Mouse (Mus musculus) lung, embryonic 14.5 days (tissue): Measurements from ENCODE around the gene Krtap13-1. TPM values are rescaled to one million over a fixed set of nuclear protein-coding genes. Genes with fewer than 3 reads are reported as not detected.

ENCODE experiments used
- ATAC-seq: fragments of 200-750 bp; cut with Nextera tagmentation; 2 replicates; pipeline ENCODE4 v1.8.0; 2017; ENCODE audit warnings: mild to moderate bottlenecking, moderate TSS enrichment, moderate library complexity; ENCODE audit not compliant: insufficient read depth
- DNase-seq: peaks from one replicate; pipeline ENCODE4 v3.0.0-alpha.2; 2015
- H3K27ac ChIP-seq: fragments of 300-500 bp; sonication (generic); 2 replicates; pipeline ENCODE4 v1.5.1; 2014; ENCODE audit warnings: low read depth, mild to moderate bottlenecking, moderate library complexity
- H3K27me3 ChIP-seq: fragments of 300-500 bp; sonication (generic); 2 replicates; pipeline ENCODE4 v1.6.1; 2014; ENCODE audit warnings: low read length, control low read depth; ENCODE audit not compliant: insufficient read depth
- H3K36me3 ChIP-seq: fragments of 300-500 bp; sonication (generic); 2 replicates; pipeline ENCODE4 v1.6.1; 2014; ENCODE audit warnings: control low read depth; ENCODE audit not compliant: insufficient read depth
- H3K4me1 ChIP-seq: fragments of 300-500 bp; sonication (generic); 2 replicates; pipeline ENCODE4 v1.6.1; 2014; ENCODE audit warnings: antibody characterized with exemption, control low read depth; ENCODE audit not compliant: insufficient read depth
- H3K4me2 ChIP-seq: fragments of 300-500 bp; sonication (generic); 2 replicates; pipeline ENCODE4 v1.6.1; 2014; ENCODE audit warnings: mild to moderate bottlenecking
- H3K4me3 ChIP-seq: fragments of 300-500 bp; sonication (generic); 2 replicates; pipeline ENCODE4 v1.5.1; 2014; ENCODE audit warnings: low read depth, low read length
- H3K9ac ChIP-seq: fragments of 300-500 bp; sonication (generic); 2 replicates; pipeline ENCODE4 v1.6.1; 2014
- H3K9me3 ChIP-seq: fragments of 300-500 bp; sonication (generic); 2 replicates; pipeline ENCODE4 v1.6.1; 2016; ENCODE audit warnings: low read depth, low read length, control low read depth
- CTCF ChIP-seq: IDR thresholded peaks from 2 replicates; pipeline ENCODE4 v1.5.1; 2016; ENCODE audit warnings: antibody characterized with exemption, low read depth
- WGBS: fragments of 180-500 bp; shearing (Covaris S2); extraction: QIAGEN DNeasy Blood & Tissue Kit; methylation state at CpG from one replicate; pipeline ENCODE4 v1.1.7; 2014; 5-methylcytosine and 5-hydroxymethylcytosine counted together
- polyA plus RNA-seq: library from polyadenylated mRNA; unstranded; fragments of >200 nt; fragmentation: Nextera tagmentation; extraction: Ambion mirVana; gene quantifications from 2 replicates; pipeline ENCODE4 v1.2.1, GENCODE M21; 2014

Krtap13-1 gene
- polyA plus RNA-seq, 1 experiment from 2014 or later = not detected

DNA sequence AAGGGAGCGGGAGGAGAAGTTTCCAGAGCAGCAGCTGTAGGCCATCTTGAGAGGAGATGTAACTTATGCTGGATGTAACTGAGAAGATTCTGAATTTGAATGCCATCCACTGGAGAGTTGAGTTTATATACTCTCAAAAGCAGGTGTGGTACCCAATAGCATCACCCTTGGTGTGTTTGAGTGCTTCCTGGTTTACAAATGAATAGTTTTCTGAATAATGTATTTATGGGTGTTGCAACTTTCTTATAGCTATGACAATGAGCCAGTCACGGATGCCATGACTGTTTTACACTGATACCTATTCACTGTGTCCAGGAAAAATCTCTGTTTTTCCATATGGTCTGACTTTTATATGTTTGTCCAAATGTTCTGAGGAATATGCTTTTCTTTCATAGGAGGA is 45.4 kb downstream of the Krtap13-1 start, which contains the start of gene 2310057N15Rik:
Gene 2310057N15Rik (minus strand): TSS at position 101 of the 400 bp plus-strand sequence.
- Histone ChIP-seq H3K4me2 (no peak within 1 kb of the TSS), H3K27me3 (no peaks in the 10 kb centered on the region), H3K27ac (no peak within 1 kb of the TSS), H3K36me3 (no peaks in the 10 kb centered on the region), H3K4me1 (no peaks in the 10 kb centered on the region), H3K9me3 (no peaks in the 10 kb centered on the region), H3K9ac (no peak within 1 kb of the TSS), H3K4me3 (no peak within 1 kb of the TSS)
- no peak for DNase-seq
- ATAC-seq = no peak
- no peak for TF ChIP-seq CTCF
- WGBS = 85% methylated on average over 2 of the region's 2 CpGs

DNA sequence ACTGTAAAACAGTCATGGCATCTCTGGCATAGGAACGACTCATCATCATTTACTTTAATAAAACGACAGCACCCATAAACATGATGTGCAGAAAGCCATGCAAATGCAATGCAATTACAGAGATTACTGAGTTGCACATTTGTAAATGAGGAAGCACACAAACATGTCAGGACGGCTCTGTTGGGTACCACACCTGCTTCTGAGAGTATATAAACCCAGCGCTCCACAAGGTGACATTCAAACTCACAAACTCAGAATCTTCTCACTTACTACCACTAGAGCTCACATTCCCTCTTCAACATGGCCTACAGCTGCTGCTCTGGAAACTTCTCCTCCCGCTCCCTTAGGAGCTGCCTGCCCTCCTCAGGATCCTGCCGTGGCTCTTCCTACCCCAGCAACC is 48.9 kb downstream of the Krtap13-1 start, which contains the start of gene Gm5965:
Gene Gm5965 (plus strand): TSS at position 301 of the 400 bp plus-strand sequence.
- Histone ChIP-seq H3K9ac (no peak within 1 kb of the TSS), H3K4me2 (no peak within 1 kb of the TSS), H3K9me3 (no peaks in the 10 kb centered on the region), H3K27me3 (no peaks in the 10 kb centered on the region), H3K4me1 (no peaks in the 10 kb centered on the region), H3K4me3 (no peak within 1 kb of the TSS), H3K36me3 (no peaks in the 10 kb centered on the region), H3K27ac (no peak within 1 kb of the TSS)
- WGBS = 81% methylated on average over 5 of the region's 6 CpGs
- no peak for TF ChIP-seq CTCF
- DNase-seq (no peak), ATAC-seq (no peak)

Other genes with a start within 250 kb of the Krtap13-1 start
- not detected in 2 replicates for gene Cldn17, start 221.9 kb upstream of the Krtap13-1 start, polyA plus RNA-seq
- gene Cldn8, start 165.7 kb upstream of the Krtap13-1 start, polyA plus RNA-seq = 2.3 and 2.7 TPM in 2 replicates
- not detected in 2 replicates for gene Krtap24-1, start 116.6 kb upstream of the Krtap13-1 start, polyA plus RNA-seq
- not detected in 2 replicates for gene 2310079G19Rik, start 101.2 kb upstream of the Krtap13-1 start, polyA plus RNA-seq
- gene Krtap26-1, start 81.1 kb upstream of the Krtap13-1 start, polyA plus RNA-seq = not detected in 2 replicates
- gene Krtap27-1, start 57.2 kb upstream of the Krtap13-1 start, polyA plus RNA-seq = not detected in 2 replicates
- not detected in 2 replicates for gene 2310061N02Rik, start 20.9 kb upstream of the Krtap13-1 start, polyA plus RNA-seq
- not detected in 2 replicates for gene Krtap13, start 22.8 kb downstream of the Krtap13-1 start, polyA plus RNA-seq
- not detected in 2 replicates for gene 2310034C09Rik, start 30.0 kb downstream of the Krtap13-1 start, polyA plus RNA-seq
- gene 2310057N15Rik, start 45.3 kb downstream of the Krtap13-1 start, polyA plus RNA-seq = not detected in 2 replicates
- gene Gm5965, start 49.0 kb downstream of the Krtap13-1 start, polyA plus RNA-seq = not detected in 2 replicates
- gene Gm20741, start 83.4 kb downstream of the Krtap13-1 start, polyA plus RNA-seq = not detected in 2 replicates
- not detected in 2 replicates for gene Krtap15, start 91.4 kb downstream of the Krtap13-1 start, polyA plus RNA-seq
- gene Krtap14, start 97.3 kb downstream of the Krtap13-1 start, polyA plus RNA-seq = not detected in 2 replicates
- gene Krtap19-1, start 140.5 kb downstream of the Krtap13-1 start, polyA plus RNA-seq = not detected in 2 replicates
- not detected in 2 replicates for gene Krtap19-2, start 145.4 kb downstream of the Krtap13-1 start, polyA plus RNA-seq
- not detected in 2 replicates for gene Krtap19-3, start 149.2 kb downstream of the Krtap13-1 start, polyA plus RNA-seq
- gene Krtap19-4, start 156.2 kb downstream of the Krtap13-1 start, polyA plus RNA-seq = not detected in 2 replicates
- not detected in 2 replicates for gene Krtap19-5, start 167.6 kb downstream of the Krtap13-1 start, polyA plus RNA-seq
- not detected in 2 replicates for gene Krtap19-9b, start 203.4 kb downstream of the Krtap13-1 start, polyA plus RNA-seq
- not detected in 2 replicates for gene Krtap16-3, start 234.0 kb downstream of the Krtap13-1 start, polyA plus RNA-seq